Mouse (Mus musculus): ENCODE data around the gene Dhdh. TPM values are rescaled to one million over a fixed set of nuclear protein-coding genes. Genes with fewer than 3 reads are reported as not detected.
"Not testable (repeated sequence)": the region's sequence is repeated elsewhere in the genome, so short reads cannot be mapped to it uniquely, and the experiment has no call there.

The Dhdh gene
- total and polyA plus RNA-seq, 2 experiments from 2014 or later, result 3.6 to 4.9 TPM

DNA sequence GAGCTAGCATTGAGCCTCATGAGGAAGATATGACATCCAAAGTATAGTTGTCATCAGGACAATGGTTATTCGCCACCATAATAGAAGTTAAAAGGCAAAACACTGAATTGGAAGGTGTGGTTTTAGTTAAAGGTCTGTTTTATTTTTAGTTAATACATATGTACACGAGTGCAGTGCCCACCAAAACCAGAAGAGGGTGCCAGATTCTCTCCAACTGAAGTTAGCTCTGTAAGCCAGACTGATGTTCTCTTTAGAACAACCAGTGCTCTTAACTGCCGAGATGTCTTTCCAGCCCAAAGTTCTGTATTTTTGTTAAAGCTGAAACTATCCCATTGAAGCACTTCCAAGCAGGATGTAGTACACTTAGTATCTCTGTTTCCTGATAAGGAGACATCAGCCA is 17.7 kb downstream of the Dhdh start:
- Histone ChIP-seq H3K27ac (ENCODE audit: low read depth, low read length) (no peak overlapping the region), H3K27me3 (ENCODE audit: insufficient read depth, low read length) (no peaks in the 10 kb centered on the region), H3K9ac (no peak overlapping the region), H3K9me3 (ENCODE audit: low read length) (no peaks in the 10 kb centered on the region), H3K4me2 (ENCODE audit: low read depth) (no peak overlapping the region), H3K4me3 (ENCODE audit: low read depth, low read length) (no peak overlapping the region), H3K36me3 (ENCODE audit: insufficient read depth) (no peaks in the 10 kb centered on the region), H3K4me1 (ENCODE audit: insufficient read depth) (peaks cover 5% of the 10 kb centered on the region)
- DNase-seq, result peak; percentile 84
- TF ChIP-seq CTCF (IDR thresholded peaks at IDR 0.05; ENCODE audit: low read depth), result peak; percentile 83
- 6% methylated on average over 3 of the region's 3 CpGs for WGBS
- no peak for ATAC-seq

DNA sequence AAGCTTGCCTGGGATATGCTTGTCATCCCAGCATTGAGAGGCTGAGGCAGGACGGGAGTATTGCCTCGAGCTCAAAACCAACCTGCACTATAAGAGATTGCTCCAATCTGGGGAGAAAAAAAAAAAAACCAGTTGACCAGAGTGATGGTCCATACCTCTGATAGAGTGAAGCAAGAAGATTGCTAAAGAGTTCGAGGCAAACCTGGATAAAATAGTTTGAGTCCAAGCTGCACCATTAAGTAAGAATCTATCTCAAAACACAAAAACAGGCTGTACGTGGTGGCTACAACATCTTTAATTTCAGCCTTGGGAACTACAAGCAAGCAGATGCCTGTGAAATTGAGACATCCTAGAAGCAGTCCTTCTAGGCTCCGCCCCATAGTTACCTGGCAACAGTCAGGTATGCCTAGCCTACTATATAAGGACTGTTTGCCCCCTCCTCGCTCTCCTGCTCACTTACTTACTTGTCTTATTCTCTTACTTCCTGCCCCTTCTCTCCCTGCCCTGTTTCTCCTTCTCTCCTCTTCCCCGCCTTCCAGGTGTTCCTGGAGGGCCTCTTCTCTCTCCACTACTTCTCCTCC is 21.4 kb downstream of the Dhdh start:
- H3K27me3 ChIP-seq (ENCODE audit: insufficient read depth, low read length), result no peaks in the 10 kb centered on the region
- no peaks in the 10 kb centered on the region for H3K9me3 ChIP-seq (ENCODE audit: low read length)
- no peak for TF ChIP-seq CTCF (IDR thresholded peaks at IDR 0.05; ENCODE audit: low read depth)
- H3K27ac ChIP-seq (ENCODE audit: low read depth, low read length), result 0 out of 2 replicates have a peak overlapping the region, but pooled peaks have one; percentile 21
- peak overlapping the region; percentile 90 for H3K9ac ChIP-seq
- H3K36me3 ChIP-seq (ENCODE audit: insufficient read depth), result peaks cover 24% of the 10 kb centered on the region
- peaks cover 12% of the 10 kb centered on the region for H3K4me1 ChIP-seq (ENCODE audit: insufficient read depth)
- H3K4me3 ChIP-seq (ENCODE audit: low read depth, low read length), result peak overlapping the region; percentile 81
- no peak for ATAC-seq
- DNase-seq, result no peak
- WGBS, result 34% methylated on average over 7 of the region's 7 CpGs
- H3K4me2 ChIP-seq (ENCODE audit: low read depth), result peak overlapping the region; percentile 69

DNA sequence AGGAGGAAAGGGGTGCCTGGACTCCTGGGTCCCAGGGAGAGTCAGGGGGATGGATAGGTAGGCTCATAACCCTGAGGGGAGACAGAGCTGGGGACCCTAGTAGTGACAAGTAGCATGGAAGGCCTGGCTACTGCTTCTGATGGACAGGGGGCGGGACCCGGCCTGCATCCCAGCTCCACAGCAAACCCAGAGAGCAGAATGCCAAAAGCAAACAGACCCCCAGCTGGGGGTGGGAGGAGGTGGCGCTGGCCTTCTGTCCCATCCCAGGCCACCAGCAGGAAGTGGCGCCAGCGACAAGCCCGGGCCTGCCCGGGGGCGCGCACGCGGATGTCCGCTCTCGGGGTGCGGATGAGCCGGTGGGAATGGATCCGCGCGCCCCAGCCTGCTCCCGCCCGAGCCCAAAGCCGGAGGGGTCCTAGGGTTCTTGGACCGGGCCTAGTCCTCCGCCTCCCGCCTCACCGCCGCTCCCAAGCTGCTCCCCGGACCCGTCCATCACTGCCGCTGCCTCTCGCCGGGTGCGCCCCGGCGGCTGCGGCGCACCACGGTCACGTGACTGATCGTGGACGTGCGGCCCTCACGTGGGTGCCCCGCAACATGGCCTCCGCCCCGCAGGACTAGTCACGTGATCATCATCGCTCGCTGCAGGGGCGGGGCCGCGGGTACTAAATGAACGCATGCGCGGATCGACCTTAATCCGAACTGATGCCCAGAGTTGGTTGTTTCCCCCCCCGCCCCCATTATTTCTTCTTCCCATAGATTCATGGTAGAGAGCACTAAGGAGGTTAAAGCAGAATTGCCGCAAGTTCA is 22.1 kb downstream of the Dhdh start, which contains the start of gene Bax:
Gene Bax, minus strand, starts transcription at position 616 of the 807 bp plus-strand sequence.
- Histone ChIP-seq H3K4me3 (ENCODE audit: low read depth, low read length) (peak within 1 kb of the TSS; percentile 81), H3K36me3 (ENCODE audit: insufficient read depth) (peaks cover 31% of the 10 kb centered on the region)
- peak; percentile 82 for ATAC-seq

DNA sequence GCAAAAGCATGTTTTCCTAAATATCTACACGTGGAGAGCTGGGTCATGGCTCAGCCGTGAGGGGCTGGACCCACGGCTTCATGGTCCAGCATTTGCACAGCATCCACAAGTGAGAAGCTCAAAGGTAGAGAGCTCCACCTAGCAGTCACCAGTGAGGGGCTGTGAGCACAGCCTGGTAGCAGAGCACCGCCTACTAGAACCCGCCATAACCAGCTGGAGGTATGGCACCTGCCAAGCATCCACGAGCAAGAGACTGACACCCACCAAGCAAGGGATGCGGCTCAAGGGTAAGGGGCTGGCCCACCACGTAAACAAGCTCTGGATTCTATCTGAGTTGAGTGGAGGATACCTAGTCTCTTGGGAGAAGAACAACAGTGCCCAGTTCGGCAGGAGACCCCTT is 23.1 kb downstream of the Dhdh start:
- peaks cover 32% of the 10 kb centered on the region for H3K36me3 ChIP-seq (ENCODE audit: insufficient read depth)
- DNase-seq, result no peak

More for the DNA sequence above, 22.1 kb downstream of the Dhdh start, which contains the start of gene Bax:
- 0 out of 2 replicates have a peak, but pooled peaks have one; percentile 18 for TF ChIP-seq CTCF (IDR thresholded peaks at IDR 0.05; ENCODE audit: low read depth)
- Histone ChIP-seq H3K27me3 (ENCODE audit: insufficient read depth, low read length) (no peaks in the 10 kb centered on the region), H3K4me1 (ENCODE audit: insufficient read depth) (peaks cover 12% of the 10 kb centered on the region), H3K9ac (peak within 1 kb of the TSS; percentile 90), H3K9me3 (ENCODE audit: low read length) (no peaks in the 10 kb centered on the region), H3K4me2 (ENCODE audit: low read depth) (peak within 1 kb of the TSS; percentile 69), H3K27ac (ENCODE audit: low read depth, low read length) (peak within 1 kb of the TSS; percentile 79)
- peak; percentile 98 for DNase-seq
- 1% methylated on average over 51 of the region's 58 CpGs for WGBS

DNA sequence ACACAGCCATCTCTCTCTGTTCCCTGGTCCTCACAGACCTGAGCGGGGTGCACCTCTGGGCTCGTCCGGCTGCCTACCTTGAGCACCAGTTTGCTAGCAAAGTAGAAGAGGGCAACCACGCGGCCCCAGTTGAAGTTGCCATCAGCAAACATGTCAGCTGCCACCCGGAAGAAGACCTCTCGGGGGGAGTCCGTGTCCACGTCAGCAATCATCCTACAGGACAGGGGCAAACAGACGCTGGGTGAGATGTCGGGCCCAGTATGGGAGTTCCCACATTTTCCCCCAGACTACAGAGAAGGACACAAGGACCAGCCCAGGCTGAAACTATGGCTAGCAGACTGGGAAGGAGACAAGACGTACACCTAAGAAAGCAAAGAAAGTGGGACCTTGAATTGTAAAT is 23.5 kb downstream of the Dhdh start:
- no peaks in the 10 kb centered on the region for H3K27me3 ChIP-seq (ENCODE audit: insufficient read depth, low read length)
- no peak for ATAC-seq
- peaks cover 22% of the 10 kb centered on the region for H3K4me1 ChIP-seq (ENCODE audit: insufficient read depth)
- no peaks in the 10 kb centered on the region for H3K9me3 ChIP-seq (ENCODE audit: low read length)
- TF ChIP-seq CTCF (IDR thresholded peaks at IDR 0.05; ENCODE audit: low read depth), result no peak
- H3K36me3 ChIP-seq (ENCODE audit: insufficient read depth), result peaks cover 32% of the 10 kb centered on the region
- 96% methylated on average over 12 of the region's 12 CpGs for WGBS
- no peak overlapping the region for H3K9ac ChIP-seq
- no peak overlapping the region for H3K4me2 ChIP-seq (ENCODE audit: low read depth)
- DNase-seq, result no peak
- H3K27ac ChIP-seq (ENCODE audit: low read depth, low read length), result no peak overlapping the region
- no peak overlapping the region for H3K4me3 ChIP-seq (ENCODE audit: low read depth, low read length)

More for the DNA sequence above, 23.1 kb downstream of the Dhdh start:
- ATAC-seq, result no peak
- no peak overlapping the region for H3K27ac ChIP-seq (ENCODE audit: low read depth, low read length)
- H3K9ac ChIP-seq, result peak overlapping the region; percentile 90
- WGBS, result 81% methylated on average over 9 of the region's 9 CpGs
- H3K4me2 ChIP-seq (ENCODE audit: low read depth), result peak overlapping the region; percentile 69
- no peaks in the 10 kb centered on the region for H3K9me3 ChIP-seq (ENCODE audit: low read length)
- TF ChIP-seq CTCF (IDR thresholded peaks at IDR 0.05; ENCODE audit: low read depth), result 0 out of 2 replicates have a peak, but pooled peaks have one; percentile 8
- H3K27me3 ChIP-seq (ENCODE audit: insufficient read depth, low read length), result no peaks in the 10 kb centered on the region
- H3K4me3 ChIP-seq (ENCODE audit: low read depth, low read length), result peak overlapping the region; percentile 81
- H3K4me1 ChIP-seq (ENCODE audit: insufficient read depth), result peaks cover 17% of the 10 kb centered on the region

DNA sequence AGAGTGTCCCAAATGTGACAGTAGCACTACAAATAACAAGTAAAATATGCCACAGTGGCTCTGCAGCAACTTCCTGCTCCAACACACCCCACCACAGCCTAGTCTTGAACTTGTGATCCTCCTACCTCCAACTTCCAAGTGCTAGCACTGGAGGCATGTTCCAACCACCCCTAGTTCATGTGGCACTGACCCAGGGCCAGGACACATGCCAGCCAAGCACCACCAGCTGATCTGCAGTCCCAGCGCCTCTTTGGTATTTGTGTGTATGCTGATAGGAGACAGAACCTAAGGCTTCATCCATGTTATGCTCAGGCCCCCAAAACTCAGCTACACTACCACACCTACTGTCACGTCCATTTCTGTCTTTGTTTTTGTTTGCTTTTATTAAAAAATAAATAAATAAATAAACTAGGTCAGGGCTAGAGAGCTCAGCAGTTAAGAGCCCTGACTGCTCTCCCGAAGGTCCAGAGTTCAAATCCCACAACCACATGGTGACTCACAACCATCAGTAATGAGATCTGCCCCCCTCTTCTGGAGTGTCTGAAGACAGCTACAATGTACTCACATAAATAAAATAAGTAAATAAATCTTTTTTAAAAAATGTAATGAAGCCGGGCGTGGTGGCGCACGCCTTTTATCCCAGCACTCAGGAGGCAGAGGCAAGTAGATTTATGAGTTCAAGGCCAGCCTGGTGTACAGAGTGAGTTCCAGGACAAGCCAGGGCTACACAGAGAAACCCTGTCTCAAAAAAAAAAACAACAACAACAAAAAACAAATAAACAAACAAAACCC is 24.4 kb downstream of the Dhdh start:
- WGBS, result 95% methylated on average over 7 of the region's 7 CpGs
- no peaks in the 10 kb centered on the region for H3K9me3 ChIP-seq (ENCODE audit: low read length)
- H3K9ac ChIP-seq, result no peak overlapping the region
- no peak overlapping the region for H3K27ac ChIP-seq (ENCODE audit: low read depth, low read length)
- no peak overlapping the region for H3K4me2 ChIP-seq (ENCODE audit: low read depth)
- H3K36me3 ChIP-seq (ENCODE audit: insufficient read depth), result peaks cover 32% of the 10 kb centered on the region
- H3K4me1 ChIP-seq (ENCODE audit: insufficient read depth), result peaks cover 23% of the 10 kb centered on the region
- DNase-seq, result no peak
- no peaks in the 10 kb centered on the region for H3K27me3 ChIP-seq (ENCODE audit: insufficient read depth, low read length)
- no peak for TF ChIP-seq CTCF (IDR thresholded peaks at IDR 0.05; ENCODE audit: low read depth)
- H3K4me3 ChIP-seq (ENCODE audit: low read depth, low read length), result no peak overlapping the region
- no peak for ATAC-seq

DNA sequence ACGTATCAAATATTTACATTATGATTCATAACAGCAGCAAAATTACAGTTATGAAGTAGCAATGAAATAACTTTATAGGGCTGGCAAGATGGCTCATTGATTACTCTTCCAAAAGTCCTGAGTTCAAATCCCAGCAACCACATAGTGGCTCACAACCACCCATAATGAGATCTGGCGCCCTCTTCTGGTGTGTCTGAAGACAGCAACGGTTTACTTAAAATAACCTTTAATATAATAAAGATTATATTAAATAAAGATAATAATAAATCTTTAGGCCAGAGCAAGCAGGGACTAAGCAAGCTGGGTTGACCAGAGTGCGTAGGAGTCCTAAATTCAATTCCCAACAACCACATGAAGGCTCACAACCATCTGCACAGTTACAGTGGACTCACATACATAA is 25.7 kb downstream of the Dhdh start:
- not testable (repeated sequence) for H3K27me3 ChIP-seq (ENCODE audit: insufficient read depth, low read length); H3K9me3 ChIP-seq (ENCODE audit: low read length); ATAC-seq; H3K27ac ChIP-seq (ENCODE audit: low read depth, low read length); H3K4me3 ChIP-seq (ENCODE audit: low read depth, low read length); DNase-seq; H3K4me2 ChIP-seq (ENCODE audit: low read depth); H3K9ac ChIP-seq
- peaks cover 25% of the 10 kb centered on the region for H3K4me1 ChIP-seq (ENCODE audit: insufficient read depth)
- peaks cover 37% of the 10 kb centered on the region for H3K36me3 ChIP-seq (ENCODE audit: insufficient read depth)
- 80% methylated on average over 4 of the region's 4 CpGs for WGBS
